8 mouse cellular contexts compared by ENCODE assay signal in genomic region chr2:32361437-32361836, GRCm38 (mm10). TPM values are rescaled to one million over a fixed set of nuclear protein-coding genes. Genes with fewer than 3 reads are reported as not detected.
DNase-seq lines count a peak whose midpoint lies in the region; ATAC-seq and TF ChIP-seq lines count a peak whose summit lies in the region.

No protein-coding gene starts in this region.

- peaks cover 13% of the 10 kb centered on the region; the same call in 1 of the 2 replicates for H3K27me3 ChIP-seq in forebrain, embryonic 15.5 days

- in situ Hi-C loops in ES-E14 (cut with MboI; ENCODE audit: low sequenced_read_pairs in 2 of 2, unreplicated experiment in 2 of 2) = no loop called here

- under 1% methylated on average over 24 of the region's 24 CpGs for WGBS in forebrain, embryonic 15.5 days

- H3K9ac ChIP-seq in ES-E14 (ENCODE audit: insufficient read depth, low read depth, low read length, poor library complexity, severe bottlenecking) = peak overlapping the region; percentile 82
- H3K9ac ChIP-seq in forebrain, embryonic 15.5 days (replicated peaks) = peak overlapping the region; percentile 18; the same call in 1 of the 2 replicates

- H3K9me3 ChIP-seq in ES-E14 (ENCODE audit: control insufficient read depth, insufficient read depth, low read depth, low read length) = no peaks in the 10 kb centered on the region
- H3K9me3 ChIP-seq in forebrain, embryonic 15.5 days = no peaks in the 10 kb centered on the region

- peak overlapping the region; percentile 46 for H3K4me2 ChIP-seq in forebrain, embryonic 15.5 days (replicated peaks)

- no peak for DNase-seq in ES-E14 (ENCODE audit: low read depth, low spot score)
- peak; percentile 90 to 92 for DNase-seq in cerebellum, adult 18-20 months
- DNase-seq in heart, postnatal 4 days = peak; percentile 70
- peak; percentile 81 for DNase-seq in layer of hippocampus, adult 9-11 months
- DNase-seq in lung, postnatal 10 days = peak; percentile 80
- DNase-seq in retina, adult 2 months (ENCODE audit: low read depth, low spot score) = peak; percentile 53
- DNase-seq in thymus, postnatal 25 days = peak; percentile 61

- ATAC-seq in forebrain, embryonic 15.5 days (replicated peaks) = 0 out of 2 replicates have a peak, but pooled peaks have one; percentile 34

- peaks cover 0 to 2% of the 10 kb centered on the region in 2 experiments; a peak in 1 of 4 replicates for H3K4me1 ChIP-seq in ES-E14 (ENCODE audit: control insufficient read depth in 2 of 2, insufficient read depth in 2 of 2, low read length in 2 of 2, poor library complexity in 1 of 2)
- H3K4me1 ChIP-seq in forebrain, embryonic 15.5 days = peaks cover 27% of the 10 kb centered on the region

- H3K36me3 ChIP-seq in ES-E14 (ENCODE audit: control insufficient read depth, insufficient read depth, low read length, poor library complexity, severe bottlenecking) = no peaks in the 10 kb centered on the region
- peaks cover 3% of the 10 kb centered on the region; the same call in 1 of the 2 replicates for H3K36me3 ChIP-seq in forebrain, embryonic 15.5 days

- H3K4me3 ChIP-seq in ES-E14 (ENCODE audit: insufficient read depth in 1 of 2, low read depth in 1 of 2, low read length in 2 of 2, poor library complexity in 1 of 2, severe bottlenecking in 1 of 2) = peak overlapping the region; percentile 61 to 79
- H3K4me3 ChIP-seq in forebrain, embryonic 15.5 days = peak overlapping the region; percentile 30

- H3K27ac ChIP-seq in ES-E14 (ENCODE audit: insufficient read depth, low read depth, low read length, poor library complexity, severe bottlenecking) = no peak overlapping the region
- no peak overlapping the region for H3K27ac ChIP-seq in forebrain, embryonic 15.5 days (replicated peaks)

TF ChIP-seq in ES-E14, 5 proteins besides CTCF, POLR2A, EP300 and RAD21:
- no peak for TF ChIP-seq MAFK (IDR thresholded peaks at IDR 0.05; ENCODE audit: insufficient read depth, low read depth, low read length)
- TF ChIP-seq HCFC1 (IDR thresholded peaks at IDR 0.05; ENCODE audit: borderline replicate concordance, insufficient read depth, low read length) = 0 out of 2 replicates have a peak, but pooled peaks have one; percentile 34

RNA-seq across cellular contexts. Expression of gene Dnm1, which starts 8.3 kb away (rescaled TPM):
- total RNA-seq in ES-E14 (2012; rRNA removed) = 1.5 and 2.5 TPM in 2 replicates
- 23.7 and 29.1 TPM in 2 replicates for polyA plus RNA-seq in forebrain, embryonic 15.5 days (2015; fragmentation: Nextera tagmentation; extraction: Ambion mirVana)
- total RNA-seq in heart, postnatal 4 days (2021) = 1 to 10 TPM; 9.0 to 9.6 TPM

RNA-seq across cellular contexts. Expression of gene Ciz1, which starts 9.3 kb away (rescaled TPM):
- total RNA-seq in ES-E14 (2012; rRNA removed) = 13.6 and 18.7 TPM in 2 replicates
- 54.0 and 55.3 TPM in 2 replicates for polyA plus RNA-seq in forebrain, embryonic 15.5 days (2015; fragmentation: Nextera tagmentation; extraction: Ambion mirVana)
- total RNA-seq in heart, postnatal 4 days (2021) = 10 to 100 TPM; 34.5 to 48.3 TPM

RNA-seq across cellular contexts. Expression of gene 1110008P14Rik, which starts 20.3 kb away (rescaled TPM):
- total RNA-seq in ES-E14 (2012; rRNA removed) = 20.0 and 31.3 TPM in 2 replicates
- 79.5 and 80.9 TPM in 2 replicates for polyA plus RNA-seq in forebrain, embryonic 15.5 days (2015; fragmentation: Nextera tagmentation; extraction: Ambion mirVana)
- 10 to 100 TPM; 43.7 to 47.6 TPM for total RNA-seq in heart, postnatal 4 days (2021)

RNA-seq across cellular contexts. Expression of gene Lcn2, which starts 26.6 kb away (rescaled TPM):
- not detected in 2 replicates for total RNA-seq in ES-E14 (2012; rRNA removed)
- polyA plus RNA-seq in forebrain, embryonic 15.5 days (2015; fragmentation: Nextera tagmentation; extraction: Ambion mirVana) = 0.51 and 0.63 TPM in 2 replicates
- total RNA-seq in heart, postnatal 4 days (2021) = 1 to 10 TPM; 3.1 to 3.4 TPM

RNA-seq across cellular contexts. Expression of gene Ptges2, which starts 34.3 kb away (rescaled TPM):
- total RNA-seq in ES-E14 (2012; rRNA removed) = 24.9 and 30.7 TPM in 2 replicates
- polyA plus RNA-seq in forebrain, embryonic 15.5 days (2015; fragmentation: Nextera tagmentation; extraction: Ambion mirVana) = 39.9 and 40.3 TPM in 2 replicates
- total RNA-seq in heart, postnatal 4 days (2021) = 10 to 100 TPM; 59.7 to 60.2 TPM
